Mouse (Mus musculus) lung, postnatal 0 days (tissue): Measurements from ENCODE around the gene Pm20d1.

Experiments
- CTCF ChIP-seq: IDR thresholded peaks from 2 replicates; pipeline ENCODE4 v1.5.1; 2016; ENCODE audit warnings: antibody characterized with exemption, mild to moderate bottlenecking
- EP300 ChIP-seq: IDR thresholded peaks from 2 replicates; pipeline ENCODE4 v1.6.1; 2016; ENCODE audit warnings: antibody characterized with exemption, mild to moderate bottlenecking, control low read depth

GRCm38 (mm10) chr1:131811393-131811792 is 14.2 kb downstream of the Pm20d1 start:
- TF ChIP-seq EP300 (no peak), CTCF (no peak)
